Mouse (Mus musculus) right cerebral cortex, postnatal 4 days (tissue): Measurements from ENCODE around the gene Tspan31.

ENCODE experiments used
- DNase-seq: peaks from one replicate; pipeline ENCODE4 v3.0.0-alpha.2; 2022

Tspan31 gene

DNA sequence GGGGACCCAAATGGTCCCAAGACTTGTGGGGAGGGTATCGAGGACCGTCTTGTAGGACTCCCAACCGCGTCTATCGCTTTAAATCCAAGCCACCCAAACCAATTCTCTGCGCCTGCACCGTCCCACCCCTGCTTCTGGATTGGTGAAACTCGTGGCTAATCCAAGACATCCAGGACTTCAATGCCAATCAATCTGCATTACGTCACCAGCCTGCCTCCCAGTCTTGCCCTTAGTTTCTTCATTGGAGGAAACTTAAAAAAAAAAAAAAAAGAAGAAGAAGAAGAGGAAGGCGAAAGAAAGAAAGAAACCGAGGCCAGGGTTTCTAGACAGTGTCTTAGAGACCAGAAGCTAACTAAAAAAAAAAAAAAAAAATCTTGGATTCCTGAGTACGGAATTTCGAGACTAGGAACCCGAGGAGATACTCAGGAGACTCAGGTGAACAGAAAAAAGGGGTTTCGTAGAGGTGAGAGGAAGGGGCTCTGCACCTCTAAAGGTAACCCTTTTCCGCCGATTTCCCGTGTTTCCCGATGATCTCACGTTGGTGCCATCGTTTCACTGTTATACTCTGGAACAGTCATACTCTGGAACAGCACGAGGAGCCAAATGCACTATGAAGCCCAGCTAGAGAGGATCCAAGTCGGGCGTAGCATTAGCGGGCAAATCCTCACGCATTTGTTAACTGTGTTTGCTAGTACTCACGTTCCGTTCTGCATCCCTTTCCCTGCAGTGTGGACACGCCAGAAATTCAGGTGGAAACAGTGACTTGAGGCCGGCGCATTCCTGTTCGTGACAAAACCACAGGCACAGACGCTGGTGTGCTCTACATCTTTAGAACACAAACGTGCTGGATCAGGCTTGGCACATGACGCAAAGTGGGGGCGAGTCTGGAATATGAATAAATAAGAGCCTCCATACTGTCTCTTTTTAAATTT is at the start of gene Tspan31:
Gene Tspan31, minus strand, starts transcription at position 75 of the 932 bp plus-strand sequence.
- peak; percentile 77 for DNase-seq

DNA sequence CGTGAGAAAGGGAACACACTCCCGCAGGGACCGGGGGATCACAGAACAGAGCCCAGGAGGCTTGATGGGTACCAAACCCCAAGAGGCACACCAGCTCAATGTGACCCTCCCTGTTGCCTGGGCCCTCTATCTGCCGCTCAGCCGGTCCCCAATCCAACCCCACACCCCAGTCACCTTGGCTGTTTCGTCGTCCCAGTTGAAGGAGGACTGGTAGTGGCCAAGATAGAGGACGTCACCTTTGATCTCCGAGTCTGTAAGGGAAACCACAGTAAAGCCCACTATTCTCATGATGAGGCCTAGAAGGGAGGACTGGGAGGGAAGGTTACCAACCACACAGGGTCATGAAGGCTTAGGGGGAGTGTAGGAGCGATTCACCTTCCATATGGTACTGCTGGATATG is 49.2 kb upstream of the Tspan31 start:
- no peak for DNase-seq

DNA sequence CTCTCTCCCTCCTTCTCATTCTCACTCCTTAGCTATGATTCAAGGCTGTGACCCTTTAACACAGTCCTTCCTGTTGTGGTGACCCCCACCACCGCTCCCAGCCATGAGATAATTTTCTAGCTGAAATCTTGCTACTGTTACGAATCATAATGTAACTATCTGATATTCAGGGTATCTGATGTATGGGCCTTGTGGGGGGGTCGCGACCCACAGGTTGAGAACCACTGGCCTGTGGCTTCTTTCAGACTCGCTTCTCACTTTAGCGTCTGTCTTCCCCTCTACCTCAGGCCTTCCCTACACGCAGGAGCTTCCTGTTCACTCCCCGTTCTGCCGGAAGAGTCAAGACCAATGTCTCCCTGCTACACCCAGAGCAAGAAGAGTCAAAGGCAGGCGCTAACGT is 48.4 kb upstream of the Tspan31 start:
- DNase-seq = no peak

DNA sequence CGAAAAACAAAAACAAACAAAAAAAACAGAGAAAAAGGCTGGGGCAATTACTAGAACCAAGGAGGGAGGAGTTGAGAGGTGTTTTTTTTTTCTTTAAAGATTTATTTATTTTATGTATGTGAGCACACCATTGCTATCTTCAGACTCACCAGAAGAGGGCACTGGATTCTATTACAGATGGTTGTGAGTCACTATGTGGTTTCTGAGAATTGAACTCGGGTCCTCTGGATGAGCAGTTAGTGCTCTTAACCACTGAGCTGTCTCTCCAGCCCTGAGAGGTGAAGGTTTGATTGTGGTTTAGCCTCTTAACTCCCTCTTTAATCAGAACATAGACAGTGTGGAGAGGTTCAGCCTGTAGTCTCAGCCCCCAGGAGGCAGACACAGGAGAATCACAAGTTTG is 45.0 kb upstream of the Tspan31 start:
- DNase-seq = no peak

DNA sequence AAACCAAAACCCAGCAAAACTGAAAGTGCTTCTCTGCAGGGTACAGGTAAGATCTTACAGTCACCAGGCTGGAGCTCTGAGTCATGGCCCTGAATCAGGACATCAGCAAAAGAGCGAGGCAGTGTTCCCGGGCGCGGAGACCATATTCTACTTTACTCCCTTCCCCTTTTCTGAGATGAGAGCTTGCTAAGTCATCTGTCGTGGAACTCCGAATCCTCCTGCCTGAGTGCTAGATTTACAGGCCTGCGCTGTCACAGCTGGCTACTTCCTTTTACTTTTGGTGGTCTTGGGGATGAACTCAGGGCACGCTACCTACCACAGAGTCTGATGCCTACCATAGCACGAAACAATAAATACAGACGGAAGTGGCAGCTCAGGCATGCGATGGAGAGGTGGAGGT is 44.3 kb upstream of the Tspan31 start:
- DNase-seq = no peak

DNA sequence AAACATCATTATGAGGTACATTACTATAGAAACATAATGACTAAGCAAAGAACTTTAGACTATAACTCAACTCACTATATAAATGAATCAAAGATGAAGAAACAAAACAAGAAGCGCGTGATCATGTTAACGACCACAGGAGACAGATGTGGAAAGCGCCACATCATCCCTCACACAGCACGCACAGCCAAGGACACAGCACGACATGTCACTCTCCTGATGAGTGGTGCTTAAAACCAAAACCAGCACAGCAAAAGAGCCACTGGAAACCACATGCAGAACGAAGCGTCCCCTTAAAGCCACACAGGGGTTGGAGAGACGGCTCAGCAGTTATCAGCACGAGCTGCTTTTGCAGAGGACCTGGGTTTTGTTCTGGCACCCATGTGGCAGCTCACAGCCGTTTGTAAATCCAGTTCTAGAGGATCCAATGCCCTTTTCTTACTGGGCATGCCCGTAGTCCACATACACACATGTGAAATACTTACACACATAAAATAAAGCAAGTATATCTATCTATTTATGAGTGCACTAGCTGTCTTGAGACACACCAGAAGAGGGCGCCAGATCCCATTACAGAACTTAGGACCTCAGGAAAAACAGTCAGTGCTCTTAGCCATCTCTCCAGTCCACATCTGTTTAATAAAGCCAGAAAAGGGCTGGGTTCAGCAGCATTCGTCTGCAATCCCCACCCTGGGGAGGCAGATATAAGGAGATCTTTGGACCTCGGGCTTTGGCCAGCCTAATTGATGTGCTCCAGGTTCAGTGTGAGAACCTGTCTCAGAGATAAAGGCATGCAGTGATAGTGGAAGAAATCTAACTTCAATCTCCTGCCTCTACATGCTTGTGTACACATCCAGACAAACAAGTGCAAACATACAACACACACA is 41.2 kb upstream of the Tspan31 start:
- DNase-seq = no peak

DNA sequence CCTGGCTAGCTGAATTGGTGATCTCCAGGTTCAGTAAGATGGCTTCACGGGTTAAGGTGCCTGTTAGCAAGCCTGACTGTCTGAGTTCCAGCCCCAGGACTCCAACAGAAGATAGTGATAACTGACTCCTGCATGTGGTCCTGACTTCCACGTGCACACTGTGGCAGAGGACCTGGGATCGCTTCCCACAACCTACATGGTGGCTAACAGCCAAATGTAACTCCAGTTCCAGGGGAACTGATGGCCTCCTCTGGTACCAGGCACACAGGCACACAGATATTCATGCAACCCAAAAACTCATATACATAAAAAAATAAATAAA is 38.2 kb upstream of the Tspan31 start:
- DNase-seq = no peak

DNA sequence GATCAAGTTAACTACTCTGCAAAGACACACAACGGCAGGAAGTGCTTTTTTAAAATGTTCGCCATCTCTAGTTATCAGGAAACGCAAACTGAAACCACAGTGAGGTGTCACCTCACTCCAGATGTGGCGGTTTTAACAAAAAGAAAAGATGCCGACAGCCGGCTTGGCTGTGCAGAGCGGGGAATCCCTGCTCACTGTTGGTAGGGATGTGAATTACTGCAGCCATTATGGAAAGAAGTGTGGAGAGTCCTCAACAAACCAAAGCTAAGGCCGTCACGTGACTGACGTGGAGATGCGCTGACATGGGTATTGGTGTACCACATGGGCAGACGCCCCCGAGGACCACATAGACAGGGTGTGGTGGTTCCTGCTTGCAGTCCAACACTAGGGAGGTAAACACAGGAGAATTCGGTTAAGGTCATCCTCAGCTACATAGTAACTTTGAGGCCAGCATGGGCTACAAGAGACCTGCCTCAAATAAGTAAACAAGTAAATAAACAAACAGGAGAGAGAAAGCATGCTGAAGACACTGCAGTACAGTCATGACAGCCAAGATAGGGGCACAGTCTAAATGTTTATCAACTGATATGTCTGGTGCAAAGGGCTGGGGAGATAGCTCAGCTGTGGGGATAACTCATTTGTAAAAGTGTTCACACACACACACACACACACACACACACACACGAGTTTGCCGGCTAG is 37.6 kb upstream of the Tspan31 start:
- no peak for DNase-seq

DNA sequence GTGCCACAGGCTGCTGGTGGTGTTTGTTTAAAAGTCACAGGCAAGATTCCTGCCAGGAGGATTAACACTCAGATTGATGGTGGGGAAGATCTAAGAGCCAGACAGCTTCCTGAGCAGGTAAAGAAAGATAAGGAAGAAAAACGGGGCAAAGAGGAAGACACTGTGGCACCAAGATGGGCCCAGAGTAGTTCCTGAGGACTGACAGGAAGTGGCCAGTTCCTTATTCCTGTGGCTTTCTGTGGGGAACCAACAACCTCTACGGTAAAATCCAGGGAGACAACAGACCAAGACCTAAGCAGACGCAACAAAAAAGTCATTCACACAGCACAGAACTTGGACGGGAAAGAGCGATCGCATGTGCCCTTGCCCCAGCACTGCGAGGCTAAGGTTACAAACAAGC is 33.6 kb upstream of the Tspan31 start:
- no peak for DNase-seq

DNA sequence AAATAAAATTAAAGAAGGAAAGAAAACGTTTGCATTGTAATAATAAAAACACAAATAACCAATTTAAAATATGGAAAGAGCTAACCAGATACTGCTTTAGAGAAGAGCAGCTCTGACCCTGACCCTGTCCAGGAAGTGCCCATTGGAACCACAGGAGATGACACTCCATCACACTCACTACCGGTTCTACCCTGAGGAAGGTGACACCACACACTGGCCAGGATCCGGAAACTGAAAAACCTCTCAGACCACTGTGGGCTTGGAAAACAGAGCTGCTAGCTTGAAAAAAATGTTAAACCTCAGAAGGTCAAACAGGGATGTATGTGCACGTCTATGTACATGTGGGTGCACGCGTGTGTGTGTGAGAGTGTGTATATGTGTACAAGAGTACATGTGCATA is 31.1 kb upstream of the Tspan31 start:
- no peak for DNase-seq

DNA sequence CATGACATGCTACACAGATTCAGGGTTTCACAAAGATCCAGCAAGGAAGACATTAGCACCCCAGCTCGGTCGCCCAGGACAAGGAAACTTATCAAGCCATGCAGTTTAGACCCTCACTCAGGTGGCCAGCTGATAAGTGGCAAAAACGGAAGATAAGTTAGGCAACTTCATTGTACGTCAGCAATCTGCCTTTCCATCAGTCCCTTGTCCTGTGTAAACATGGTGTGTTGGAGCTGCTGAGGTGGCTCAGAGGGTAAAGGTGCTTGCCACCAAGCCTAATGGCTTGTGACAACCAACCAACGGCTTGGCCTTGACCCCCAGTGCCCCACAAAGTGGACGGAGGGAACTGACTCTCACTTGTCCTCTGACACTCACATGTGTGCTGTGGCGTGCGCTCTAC is 30.4 kb upstream of the Tspan31 start:
- no peak for DNase-seq

DNA sequence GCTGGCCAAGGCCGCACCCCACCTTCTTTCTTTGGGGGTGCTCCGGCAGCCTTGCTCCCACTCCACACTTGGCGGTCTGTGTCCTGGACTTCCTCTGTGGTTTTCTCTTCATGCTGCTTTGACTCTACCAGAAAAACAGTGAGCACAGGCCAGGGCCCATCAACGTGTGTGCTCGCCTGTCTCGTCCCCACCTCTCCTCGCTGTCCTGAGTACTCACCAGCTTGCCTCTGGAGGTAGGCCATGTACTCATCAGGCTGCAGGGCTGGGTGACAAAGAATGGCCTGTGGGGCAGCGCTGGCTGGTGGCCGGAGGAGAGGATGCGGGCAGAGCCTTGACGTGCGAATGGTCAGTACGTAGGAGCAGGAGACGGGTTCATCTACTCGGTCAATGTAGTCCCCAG is 29.8 kb upstream of the Tspan31 start:
- no peak for DNase-seq

DNA sequence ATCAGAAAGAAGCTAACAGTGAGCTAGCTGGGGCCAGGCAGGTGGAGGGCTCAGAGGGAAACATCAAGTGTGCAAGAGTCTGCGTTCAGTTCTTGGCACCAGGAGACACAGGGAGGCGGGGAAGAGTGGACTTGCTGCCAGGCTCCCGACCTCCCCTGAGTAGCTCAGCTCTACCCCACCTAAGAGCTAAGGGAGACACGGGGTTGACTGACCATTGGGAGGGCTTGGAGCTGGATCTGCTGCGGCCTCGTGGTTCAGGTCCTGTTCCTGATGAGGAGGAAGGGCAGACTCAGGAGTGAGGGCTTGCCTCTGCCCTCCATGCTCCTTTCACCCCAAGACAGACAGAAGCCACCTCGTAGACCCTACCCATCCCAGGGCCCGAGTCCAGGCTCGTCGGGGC is 29.1 kb upstream of the Tspan31 start:
- DNase-seq = no peak

DNA sequence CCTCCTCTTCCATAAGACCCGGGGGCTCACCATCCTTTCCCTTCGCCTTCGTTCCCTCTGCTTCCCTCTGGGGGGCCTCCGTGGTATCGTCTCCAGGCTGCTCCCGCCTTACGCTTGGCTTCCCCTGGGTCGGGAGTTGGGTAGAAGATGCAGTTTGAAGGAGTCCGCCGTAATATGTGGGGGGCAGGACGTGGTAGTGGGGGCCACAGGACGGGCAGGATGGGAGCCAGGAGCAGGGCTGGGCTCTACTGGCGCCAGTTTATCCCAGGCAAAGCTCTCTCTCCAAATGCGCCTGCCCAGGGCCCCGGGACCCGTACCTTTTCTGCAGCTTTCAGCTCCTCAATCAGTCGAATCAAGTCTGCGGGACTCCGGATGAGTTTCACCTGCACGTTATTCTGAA is 28.4 kb upstream of the Tspan31 start:
- DNase-seq = peak; percentile 21

DNA sequence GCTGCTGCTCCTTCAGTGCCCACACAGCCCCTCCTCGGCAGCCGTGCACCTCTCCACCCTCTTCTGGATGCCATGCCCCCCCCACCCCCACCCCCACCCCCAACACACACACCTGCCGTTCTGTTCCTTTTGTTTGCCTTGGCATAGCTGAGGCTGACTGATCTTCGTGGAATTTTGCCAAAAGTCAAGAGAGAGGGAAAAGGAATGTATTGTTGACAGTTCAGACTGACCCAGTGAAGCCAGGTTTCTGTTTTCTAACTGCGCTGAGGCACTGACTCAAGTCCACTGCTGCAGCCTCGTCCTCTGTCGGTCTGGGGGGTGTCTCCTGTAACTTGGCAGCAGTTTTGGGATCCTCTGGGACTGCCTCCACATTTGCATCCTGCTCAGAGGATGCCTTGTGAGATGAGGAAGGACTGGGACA is 24.3 kb upstream of the Tspan31 start:
- no peak for DNase-seq

DNA sequence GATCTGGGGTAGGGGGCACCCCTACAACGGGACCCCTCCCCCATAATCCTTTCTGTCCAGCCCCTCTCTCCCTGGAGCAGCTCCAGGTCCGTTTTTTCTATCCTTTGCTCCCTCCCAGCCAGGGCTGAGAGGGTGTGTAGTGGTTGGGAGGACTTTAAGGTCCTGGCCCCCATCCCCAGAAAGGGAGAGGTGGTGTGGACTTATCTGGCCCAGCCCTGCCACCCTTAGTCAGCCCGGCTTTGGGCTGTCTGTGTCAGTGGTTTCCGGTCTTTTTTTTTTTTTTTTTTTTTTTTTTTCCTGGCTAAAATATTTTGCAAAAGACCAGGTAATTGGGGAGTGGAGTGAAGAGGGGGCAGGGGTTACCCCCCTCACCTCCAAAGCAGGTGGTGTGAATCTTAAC is 22.7 kb upstream of the Tspan31 start:
- no peak for DNase-seq

DNA sequence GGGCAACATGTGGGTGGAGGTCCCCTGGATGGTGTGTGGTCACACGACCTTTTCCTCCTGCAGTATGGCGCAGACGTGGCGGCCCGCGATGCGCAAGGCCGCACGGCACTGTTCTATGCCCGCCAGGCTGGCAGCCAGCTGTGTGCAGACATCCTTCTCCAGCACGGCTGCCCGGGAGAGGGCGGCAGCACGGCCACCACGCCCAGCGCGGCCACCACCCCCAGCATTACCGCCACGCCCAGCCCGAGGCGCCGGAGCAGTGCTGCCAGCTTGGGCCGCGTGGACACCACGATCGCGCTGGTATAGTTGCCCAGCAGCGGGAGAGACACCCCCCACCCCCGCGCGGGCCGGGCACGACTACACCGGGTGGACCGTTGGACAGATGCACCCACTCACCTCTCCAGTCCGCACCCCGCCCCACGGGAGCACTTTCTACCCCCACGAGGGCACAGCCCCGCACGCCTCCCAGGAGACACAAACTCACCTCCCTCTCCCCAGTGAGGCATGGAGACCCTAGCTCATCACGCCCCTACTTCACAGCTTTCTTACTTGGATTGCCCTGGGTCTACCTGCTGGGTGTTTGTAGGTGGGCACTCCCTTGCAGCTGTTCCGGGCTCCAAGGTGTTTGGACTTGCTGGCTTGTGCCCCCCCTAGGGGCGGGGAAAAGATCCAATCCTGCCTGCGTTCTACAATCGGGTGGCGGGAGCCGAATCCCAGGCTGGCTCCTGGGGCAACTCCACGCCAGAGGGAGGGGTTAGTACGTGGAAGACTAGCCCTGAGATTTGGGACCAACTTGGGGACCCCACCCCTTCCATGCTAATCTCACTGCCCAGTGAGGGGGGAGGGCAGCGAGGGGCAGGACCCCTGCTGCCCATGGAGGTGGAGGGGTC is 21.7 kb upstream of the Tspan31 start:
- no peak for DNase-seq

DNA sequence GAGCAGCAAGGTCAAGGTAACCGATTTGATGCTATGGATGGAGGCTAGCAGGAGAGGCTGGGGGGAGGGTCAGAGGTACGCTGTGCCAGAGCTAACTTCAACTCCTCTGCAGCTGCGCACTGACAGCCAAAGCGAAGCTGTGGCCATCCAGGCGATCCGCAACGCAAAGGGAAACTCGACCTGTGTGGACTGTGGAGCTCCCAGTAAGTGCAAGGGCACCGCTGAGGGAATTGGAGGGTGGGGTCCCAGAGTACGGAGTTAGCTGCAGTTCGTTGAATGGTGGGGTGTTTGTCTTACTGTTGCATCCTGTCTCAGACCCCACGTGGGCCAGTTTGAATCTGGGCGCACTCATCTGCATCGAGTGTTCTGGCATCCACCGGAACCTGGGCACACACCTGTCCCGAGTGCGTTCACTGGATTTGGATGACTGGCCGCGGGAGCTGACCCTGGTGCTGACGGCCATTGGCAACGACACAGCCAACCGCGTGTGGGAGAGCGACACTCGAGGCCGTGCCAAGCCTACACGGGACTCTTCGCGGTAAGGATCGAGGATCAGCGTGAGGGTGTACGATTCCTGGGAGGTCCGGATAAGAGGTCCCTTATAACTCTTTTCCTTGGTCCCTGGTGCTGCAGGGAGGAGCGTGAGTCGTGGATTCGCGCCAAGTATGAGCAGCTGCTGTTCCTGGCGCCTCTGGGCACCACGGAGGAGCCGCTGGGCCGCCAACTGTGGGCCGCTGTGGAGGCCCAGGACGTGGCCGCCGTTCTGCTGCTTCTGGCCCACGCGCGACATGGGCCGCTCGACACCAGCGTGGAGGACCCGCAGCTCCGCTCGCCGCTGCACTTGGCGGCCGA is 20.7 kb upstream of the Tspan31 start:
- DNase-seq = peak; percentile 57

DNA sequence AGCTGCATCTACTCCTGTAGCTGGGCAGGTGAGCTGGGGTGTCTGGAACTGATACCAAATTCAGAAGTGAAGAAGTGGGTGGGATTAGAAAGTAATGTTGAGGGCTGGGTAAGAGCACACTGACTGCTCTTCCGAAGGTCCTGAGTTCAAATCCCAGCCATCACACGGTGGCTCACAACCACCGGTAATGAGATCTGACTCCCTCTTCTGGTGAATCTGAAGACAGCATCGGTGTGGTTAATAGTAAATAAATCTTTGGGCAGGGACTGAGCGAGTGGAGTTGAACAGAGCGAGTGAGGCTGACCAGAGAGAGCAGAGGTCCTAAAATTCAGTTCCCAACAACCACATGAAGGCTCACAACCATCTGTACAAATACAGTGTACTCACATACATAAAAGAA is 15.6 kb upstream of the Tspan31 start:
- DNase-seq = no peak

DNA sequence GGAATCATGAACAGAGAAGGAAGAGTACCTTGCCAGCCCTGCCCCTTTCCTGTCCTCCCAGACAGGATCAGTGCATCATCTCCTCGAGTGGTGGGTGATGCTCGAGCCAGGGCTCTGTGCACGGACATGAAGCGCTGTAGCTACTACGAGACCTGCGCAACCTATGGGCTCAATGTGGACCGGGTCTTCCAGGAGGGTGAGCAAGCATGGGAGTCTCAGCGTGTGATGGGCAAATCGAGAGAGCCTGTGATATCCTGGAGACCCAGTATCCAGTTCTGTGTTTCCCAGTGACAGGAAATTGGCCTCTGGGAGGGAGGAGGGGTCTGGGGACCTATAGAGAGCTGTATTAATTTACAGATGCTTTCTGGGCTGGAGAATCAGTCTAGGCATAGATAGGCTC is 15.0 kb upstream of the Tspan31 start:
- DNase-seq = no peak

DNA sequence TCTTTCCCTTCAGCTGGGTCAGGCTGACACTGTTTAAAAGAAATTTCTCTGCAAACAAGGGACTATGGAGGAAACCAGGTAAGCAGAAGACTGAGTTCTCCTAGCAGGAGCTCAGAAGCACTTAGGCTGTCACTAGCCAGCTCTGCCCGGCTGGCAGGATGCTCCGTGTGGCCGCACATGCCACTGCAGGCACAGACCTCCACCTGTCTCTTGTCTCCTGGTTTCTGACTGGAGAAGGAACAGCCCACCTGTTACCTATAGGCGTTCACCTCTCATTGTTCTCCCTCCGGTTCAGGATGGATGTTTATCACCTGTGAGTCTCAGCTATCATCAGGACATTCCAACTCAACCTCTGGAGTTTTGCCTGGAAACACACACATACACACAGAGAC is 13.8 kb upstream of the Tspan31 start:
- no peak for DNase-seq
